Mouse (Mus musculus): Measurements from ENCODE around the gene AC170998.1.

GRCm38 (mm10) chr17:28714006-28714405 lies 11.9 kb upstream of the AC170998.1 start:
- TF ChIP-seq CTCF (IDR thresholded peaks at IDR 0.05; ENCODE audit: low read depth) = peak; percentile 39
- no peak for TF ChIP-seq EP300 (optimal IDR thresholded peaks at IDR 0.05)

All from stomach, postnatal 0 days (tissue).